Mouse (Mus musculus) olfactory bulb, adult 2 months (tissue): ENCODE data around the gene Slit3.

ENCODE experiments used
- CTCF ChIP-seq: fragments of 200-500 bp; IDR thresholded peaks from 2 replicates; pipeline ENCODE4 v1.5.1; 2012; ENCODE audit warnings: low read depth, mild to moderate bottlenecking, low read length, moderate library complexity; ENCODE audit not compliant: insufficient read depth
- POLR2A ChIP-seq: fragments of 200-500 bp; IDR thresholded peaks from 2 replicates; pipeline ENCODE4 v1.6.1; 2012; ENCODE audit warnings: mild to moderate bottlenecking, low read depth, low read length, moderate library complexity; ENCODE audit not compliant: insufficient read depth

GRCm38 (mm10) chr11:35612262-35612896, 491.4 kb downstream of the Slit3 start:
- TF ChIP-seq CTCF: no peak
- TF ChIP-seq POLR2A: no peak
